Comparison of ENCODE assay signal across 9 mouse cellular contexts in the genomic region with DNA sequence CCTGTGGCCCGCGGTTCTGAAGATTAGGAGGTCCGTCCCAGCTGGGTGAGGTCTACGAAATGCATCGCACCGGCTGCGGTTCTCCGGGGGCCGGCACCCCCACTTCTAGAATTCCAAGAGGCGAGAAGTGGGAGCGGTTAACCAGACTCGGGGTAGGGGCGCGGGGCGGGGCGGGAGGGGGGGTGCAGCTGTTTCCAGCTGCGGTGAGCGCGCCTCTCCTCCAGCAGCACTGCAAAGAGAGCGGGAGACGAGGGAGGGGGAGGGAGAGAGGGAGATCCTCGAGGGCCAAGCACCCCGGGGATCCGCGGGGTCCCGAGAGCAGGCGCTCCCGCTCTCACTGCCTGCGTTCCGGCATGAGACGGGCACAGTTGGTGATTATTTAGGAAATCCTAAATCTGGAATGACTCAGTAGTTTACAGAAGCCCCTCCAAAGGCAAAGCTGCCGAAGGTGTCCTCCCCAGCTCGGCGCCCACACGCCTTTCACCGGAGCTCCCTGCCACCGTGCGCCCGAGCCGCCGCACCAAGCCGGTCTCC.
DNase-seq lines count a peak whose midpoint lies in the region; ATAC-seq and TF ChIP-seq lines count a peak whose summit lies in the region.
"Had no signal": no experiment of that assay in that cellular context is flagged by ENCODE, and none has a peak within 500 bp of the region (broad histone marks: within the 10 kb centered on the region; RNA-seq: fewer than 3 reads in every experiment).

No protein-coding gene starts in this region.

- POLR2A ChIA-PET in Patski (lab: Charles Lee) = no interaction called here

- ATAC-seq in Patski = peak; percentile 18
- peak; percentile 61 for ATAC-seq in intestine, embryonic 16.5 days
- peak; percentile 63 for ATAC-seq in midbrain, embryonic 14.5 days (ENCODE audit: low FRiP score, low TSS enrichment)

- H3K79me2 ChIP-seq in heart, adult 2 months (replicated peaks; ENCODE audit: control insufficient read depth, insufficient read depth, low read length) = no peaks in the 10 kb centered on the region

- peak overlapping the region; percentile 49 for H3K4me3 ChIP-seq in heart, adult 2 months
- peak overlapping the region; percentile 45 for H3K4me3 ChIP-seq in embryonic fibroblast, embryonic 13.5 days (ENCODE audit: insufficient read depth, low read length)
- peak overlapping the region; percentile 68 for H3K4me3 ChIP-seq in intestine, embryonic 16.5 days (ENCODE audit: low read length)
- peak overlapping the region; percentile 82 for H3K4me3 ChIP-seq in midbrain, embryonic 14.5 days (replicated peaks; ENCODE audit: low read depth, low read length)

- H3K27me3 ChIP-seq in heart, adult 2 months (ENCODE audit: control insufficient read depth, insufficient read depth, low read length) = peaks cover 7% of the 10 kb centered on the region
- H3K27me3 ChIP-seq in Patski = peaks cover 74% of the 10 kb centered on the region
- peaks cover 46% of the 10 kb centered on the region for H3K27me3 ChIP-seq in intestine, embryonic 16.5 days (replicated peaks; ENCODE audit: control insufficient read depth, insufficient read depth, low read length)
- H3K27me3 ChIP-seq in midbrain, embryonic 14.5 days (ENCODE audit: control insufficient read depth, insufficient read depth, low read length) = 0 out of 2 replicates have a peak, but pooled peaks cover 8% of the 10 kb centered on the region
- H3K27me3 ChIP-seq: CH12.LX had no signal

- intact Hi-C loops in heart, adult 2 months (cut with DNase I) = no loop called here
- intact Hi-C loops in gastrocnemius, postnatal 36 days (cut with DNase I) = no loop called here

- H3K4me1 ChIP-seq in heart, adult 2 months (ENCODE audit: control insufficient read depth, insufficient read depth, low read length) = no peaks in the 10 kb centered on the region
- H3K4me1 ChIP-seq in embryonic fibroblast, embryonic 13.5 days (ENCODE audit: control insufficient read depth, insufficient read depth, low read length) = no peaks in the 10 kb centered on the region
- peaks cover 4% of the 10 kb centered on the region for H3K4me1 ChIP-seq in intestine, embryonic 16.5 days (ENCODE audit: control insufficient read depth, insufficient read depth, low read length)
- H3K4me1 ChIP-seq in midbrain, embryonic 14.5 days (ENCODE audit: control insufficient read depth, insufficient read depth, low read length) = peaks cover 10% of the 10 kb centered on the region

- H3K27ac ChIP-seq in heart, adult 2 months = no peak overlapping the region
- H3K27ac ChIP-seq in embryonic fibroblast, embryonic 13.5 days (ENCODE audit: insufficient read depth, low read length) = no peak overlapping the region
- H3K27ac ChIP-seq in intestine, embryonic 16.5 days (ENCODE audit: low read length) = no peak overlapping the region
- H3K27ac ChIP-seq in midbrain, embryonic 14.5 days (replicated peaks; ENCODE audit: low read depth, low read length) = peak overlapping the region; percentile 81

- H3K9ac ChIP-seq in heart, adult 2 months (ENCODE audit: low read depth, low read length) = peak overlapping the region; percentile 37; the same call in 1 of the 2 replicates
- H3K9ac ChIP-seq in intestine, embryonic 16.5 days (ENCODE audit: low read depth, low read length) = peak overlapping the region; percentile 64
- peak overlapping the region; percentile 79 for H3K9ac ChIP-seq in midbrain, embryonic 14.5 days (replicated peaks; ENCODE audit: low read length)

- no peak for TF ChIP-seq POLR2A in heart, adult 2 months (IDR thresholded peaks at IDR 0.05; ENCODE audit: insufficient read depth, low read depth, low read length)
- no peak for TF ChIP-seq POLR2A in embryonic fibroblast, embryonic 13.5 days (IDR thresholded peaks at IDR 0.05; ENCODE audit: low read depth, low read length)

- no peak for TF ChIP-seq EP300 in heart, adult 2 months (IDR thresholded peaks at IDR 0.05; ENCODE audit: insufficient read depth, low read depth, low read length)

- CTCF ChIA-PET in Patski (lab: Charles Lee) = no interaction called here

- in situ Hi-C loops in Patski (cut with MboI; ENCODE audit: low pct_unique_long_range_greater_than_20kb) = no loop called here

- H3K36me3 ChIP-seq in heart, adult 2 months (ENCODE audit: control insufficient read depth, insufficient read depth, low read length) = no peaks in the 10 kb centered on the region
- no peaks in the 10 kb centered on the region for H3K36me3 ChIP-seq in intestine, embryonic 16.5 days (ENCODE audit: control insufficient read depth, insufficient read depth, low read length)
- no peaks in the 10 kb centered on the region for H3K36me3 ChIP-seq in midbrain, embryonic 14.5 days (ENCODE audit: control insufficient read depth, insufficient read depth, low read length)

- no peak for DNase-seq in heart, adult 2 months
- DNase-seq in heart, adult 8-10 months (ENCODE audit: low spot score) = no peak
- no peak for DNase-seq in Patski (ENCODE audit: low read depth, low spot score)
- peak; percentile 76 for DNase-seq in midbrain, embryonic 14.5 days
- no peak for DNase-seq in T-cell, adult 2 months (ENCODE audit: low spot score)
- DNase-seq in gastrocnemius, postnatal 36 days = no peak

- no peaks in the 10 kb centered on the region for H3K9me3 ChIP-seq in intestine, embryonic 16.5 days (ENCODE audit: control insufficient read depth, low read length)
- H3K9me3 ChIP-seq in midbrain, embryonic 14.5 days (ENCODE audit: control insufficient read depth, low read length) = no peaks in the 10 kb centered on the region

- WGBS in heart, adult 2 months = 1% methylated on average over 42 of the region's 42 CpGs
- WGBS in intestine, embryonic 16.5 days = under 1% methylated on average over 34 of the region's 42 CpGs
- WGBS in midbrain, embryonic 14.5 days = under 1% methylated on average over 39 of the region's 42 CpGs

- peak overlapping the region; percentile 100 for H3K4me2 ChIP-seq in intestine, embryonic 16.5 days (ENCODE audit: low read depth, low read length)
- H3K4me2 ChIP-seq in midbrain, embryonic 14.5 days (ENCODE audit: low read length) = peak overlapping the region; percentile 95

- TF ChIP-seq CTCF in heart, adult 2 months (IDR thresholded peaks at IDR 0.05) = no peak
- TF ChIP-seq CTCF in Patski (IDR thresholded peaks at IDR 0.05) = no peak
- no peak for TF ChIP-seq CTCF in embryonic fibroblast, embryonic 13.5 days (IDR thresholded peaks at IDR 0.05; ENCODE audit: borderline replicate concordance, insufficient read depth, low read length)
